Mouse (Mus musculus) left cerebral cortex, postnatal 25 days (tissue): Measurements from ENCODE around the gene Cacnb4. TPM values are rescaled to one million over a fixed set of nuclear protein-coding genes. Genes with fewer than 3 reads are reported as not detected.

Experiments used
- DNase-seq, 2 experiments: peaks; one replicate each; pipeline ENCODE4 v3.0.0; 2022; ENCODE audit warnings: low spot score in 2 of 2, mixed read lengths in 1 of 2
- intact Hi-C: fragments of 180-260 bp; cut with DNase I; formaldehyde crosslinking; loops from one replicate; pipeline ENCODE4 v1.15.1; 2025
- total RNA-seq, 2 experiments: library from RNA; stranded (reverse); gene quantifications; 2 replicates each; pipeline ENCODE4 v1.2.3; 2021

Gene Cacnb4
- 100 to 1,000 TPM; 168 to 178 TPM for total RNA-seq

GRCm38 (mm10) chr2:52676023-52676912, at the start of gene Cacnb4:
Gene Cacnb4, minus strand, starts transcription at chr2:52676831.
- intact Hi-C loops: no loop called here
- peak; percentile 57 to 86 for DNase-seq

- intact Hi-C loops: no loop called here
Measured at GRCm38 (mm10) chr2:52720231-52721025, 43.8 kb upstream of the Cacnb4 start.

GRCm38 (mm10) chr2:52717076-52717475, 40.4 kb upstream of the Cacnb4 start:
- intact Hi-C loops: loop anchor here (10.0 kb wide), 1 partner anchor 82 kb away; no protein-coding TSS in a partner anchor
- DNase-seq: no peak

More at GRCm38 (mm10) chr2:52720231-52721025, 43.8 kb upstream of the Cacnb4 start:
- DNase-seq: no peak

- DNase-seq: peak in 1 of 2 experiments; percentile 70
- intact Hi-C loops: loop anchor here (2.0 to 10.0 kb wide), 2 partner anchors 41 to 81 kb away; no protein-coding TSS in a partner anchor
Measured at GRCm38 (mm10) chr2:52715538-52715937, 38.9 kb upstream of the Cacnb4 start.

GRCm38 (mm10) chr2:52714111-52714510, 37.5 kb upstream of the Cacnb4 start:
- no peak for DNase-seq
- intact Hi-C loops: loop anchor here (2.0 to 10.0 kb wide), 2 partner anchors 39 to 79 kb away; no protein-coding TSS in a partner anchor

- no peak for DNase-seq
- intact Hi-C loops: loop anchor here (10.0 kb wide), 1 partner anchor 76 kb away; no protein-coding TSS in a partner anchor
Measured at GRCm38 (mm10) chr2:52710804-52711203, 34.2 kb upstream of the Cacnb4 start.

- intact Hi-C loops: no loop called here
Measured at GRCm38 (mm10) chr2:52709417-52709816, 32.8 kb upstream of the Cacnb4 start.

GRCm38 (mm10) chr2:52701368-52702036, 24.9 kb upstream of the Cacnb4 start:
- DNase-seq: no peak
- intact Hi-C loops: no loop called here

More at GRCm38 (mm10) chr2:52709417-52709816, 32.8 kb upstream of the Cacnb4 start:
- DNase-seq: no peak

- intact Hi-C loops: no loop called here
- no peak for DNase-seq
Measured at GRCm38 (mm10) chr2:52700352-52700751, 23.7 kb upstream of the Cacnb4 start.

- no peak for DNase-seq
- intact Hi-C loops: no loop called here
Measured at GRCm38 (mm10) chr2:52694604-52695003, 18.0 kb upstream of the Cacnb4 start.

GRCm38 (mm10) chr2:52691745-52692144, 15.1 kb upstream of the Cacnb4 start:
- DNase-seq: no peak
- intact Hi-C loops: no loop called here

GRCm38 (mm10) chr2:52686601-52687000, 10.0 kb upstream of the Cacnb4 start:
- no peak for DNase-seq
- intact Hi-C loops: no loop called here

GRCm38 (mm10) chr2:52677589-52677988, 958 bp upstream of the Cacnb4 start:
- intact Hi-C loops: no loop called here
- no peak for DNase-seq

GRCm38 (mm10) chr2:52676913-52677303, 277 bp upstream of the Cacnb4 start:
- DNase-seq: peak in 1 of 2 experiments; percentile 39
- intact Hi-C loops: no loop called here

- no peak for DNase-seq
- intact Hi-C loops: loop anchor here (2.0 kb wide), 1 partner anchor 39 kb away; no protein-coding TSS in a partner anchor
Measured at GRCm38 (mm10) chr2:52675278-52675987, 1.2 kb downstream of the Cacnb4 start.

GRCm38 (mm10) chr2:52674886-52675277, 1.7 kb downstream of the Cacnb4 start:
- peak; percentile 30 to 45 for DNase-seq
- intact Hi-C loops: loop anchor here (2.0 kb wide), 1 partner anchor 40 kb away; no protein-coding TSS in a partner anchor

- intact Hi-C loops: no loop called here
- no peak for DNase-seq
Measured at GRCm38 (mm10) chr2:52673172-52673571, 3.5 kb downstream of the Cacnb4 start.

GRCm38 (mm10) chr2:52670733-52671132, 5.9 kb downstream of the Cacnb4 start:
- intact Hi-C loops: loop anchor here (2.0 kb wide), 2 partner anchors 16 to 32 kb away; no protein-coding TSS in a partner anchor
- DNase-seq: peak; percentile 44 to 89

- peak in 1 of 2 experiments; percentile 62 for DNase-seq
- intact Hi-C loops: no loop called here
Measured at GRCm38 (mm10) chr2:52668480-52668879, 8.2 kb downstream of the Cacnb4 start.
